Mouse (Mus musculus) layer of hippocampus, postnatal 14 days (tissue): ENCODE results near the gene Aen. TPM values are rescaled to one million over a fixed set of nuclear protein-coding genes. Genes with fewer than 3 reads are reported as not detected.
A peak's percentile ranks its signal among the peaks of the same experiment; 100 is the strongest.

Source experiments
- DNase-seq, 2 experiments: peaks; one replicate each; pipeline ENCODE4 v3.0.0; 2021 to 2022; ENCODE audit warnings: low spot score in 2 of 2, mixed read lengths in 1 of 2
- long read RNA-seq, 2 experiments: library from polyadenylated mRNA; stranded (forward); transcript quantifications; one replicate each; pipeline ENCODE4 v2.0.0; 2021
- total RNA-seq, 2 experiments: library from RNA; stranded (reverse); gene quantifications; 2 replicates each; pipeline ENCODE4 v1.2.3; 2021

Gene Aen
- 10 to 100 TPM; 27.3 to 27.4 TPM for total RNA-seq
- long read RNA-seq, experiment 1, full-length matches to known transcripts = 37 of 43 reads
- long read RNA-seq, experiment 1, partial matches to known transcripts = 3 of 43 reads
- long read RNA-seq, experiment 1, other reads (novel, unspliced or antisense) = 3 of 43 reads
- long read RNA-seq, experiment 2, full-length matches to known transcripts = 60 of 70 reads
- long read RNA-seq, experiment 2, partial matches to known transcripts = 5 of 70 reads
- long read RNA-seq, experiment 2, other reads (novel, unspliced or antisense) = 5 of 70 reads

GRCm38 (mm10) chr7:78895653-78896333 lies at the start of gene Aen:
Aen (plus strand) TSS chr7:78895854.
- peak; percentile 91 to 98 for DNase-seq

GRCm38 (mm10) chr7:78846066-78846716 lies 49.5 kb upstream of the Aen start:
- no peak for DNase-seq

GRCm38 (mm10) chr7:78846737-78847434 lies 48.8 kb upstream of the Aen start, which contains the start of gene Det1:
Det1 (minus strand) TSS chr7:78847263.
- peak; percentile 88 to 94 for DNase-seq

GRCm38 (mm10) chr7:78854051-78854450 lies 41.6 kb upstream of the Aen start:
- DNase-seq = no peak

GRCm38 (mm10) chr7:78855044-78855655 lies 40.5 kb upstream of the Aen start:
- no peak for DNase-seq

GRCm38 (mm10) chr7:78863796-78864445 lies 31.7 kb upstream of the Aen start:
- no peak for DNase-seq

GRCm38 (mm10) chr7:78864446-78864802 lies 31.2 kb upstream of the Aen start:
- no peak for DNase-seq

GRCm38 (mm10) chr7:78865212-78865949 lies 30.3 kb upstream of the Aen start:
- no peak for DNase-seq

- DNase-seq = no peak
These were observed 26.9 kb upstream of the Aen start for GRCm38 (mm10) chr7:78868731-78869130.

- no peak for DNase-seq
These were observed 23.3 kb upstream of the Aen start for GRCm38 (mm10) chr7:78872366-78872765.

- DNase-seq = no peak
These were observed 22.8 kb upstream of the Aen start for GRCm38 (mm10) chr7:78872831-78873230.

GRCm38 (mm10) chr7:78881607-78882468 lies 13.8 kb upstream of the Aen start:
- peak in 1 of 2 experiments; percentile 21 for DNase-seq

- DNase-seq = peak; percentile 78 to 79
These were observed 13.2 kb upstream of the Aen start for GRCm38 (mm10) chr7:78882469-78882837.

- DNase-seq = peak in 1 of 2 experiments; percentile 36
These were observed 12.5 kb upstream of the Aen start for GRCm38 (mm10) chr7:78883016-78883725.

GRCm38 (mm10) chr7:78883726-78884060 lies 12.0 kb upstream of the Aen start:
- no peak for DNase-seq

- DNase-seq = peak; percentile 50 to 78
These were observed 11.5 kb upstream of the Aen start for GRCm38 (mm10) chr7:78884139-78884538.

- DNase-seq = peak in 1 of 2 experiments; percentile 52
These were observed 10.2 kb upstream of the Aen start for GRCm38 (mm10) chr7:78885404-78885803.

- DNase-seq = no peak
These were observed 9.2 kb upstream of the Aen start for GRCm38 (mm10) chr7:78886496-78886895.
